Mouse (Mus musculus): ENCODE data around the gene Rdh8.
"Not testable (repeated sequence)": the region's sequence is repeated elsewhere in the genome, so short reads cannot be mapped to it uniquely, and the experiment has no call there.

The Rdh8 gene

DNA sequence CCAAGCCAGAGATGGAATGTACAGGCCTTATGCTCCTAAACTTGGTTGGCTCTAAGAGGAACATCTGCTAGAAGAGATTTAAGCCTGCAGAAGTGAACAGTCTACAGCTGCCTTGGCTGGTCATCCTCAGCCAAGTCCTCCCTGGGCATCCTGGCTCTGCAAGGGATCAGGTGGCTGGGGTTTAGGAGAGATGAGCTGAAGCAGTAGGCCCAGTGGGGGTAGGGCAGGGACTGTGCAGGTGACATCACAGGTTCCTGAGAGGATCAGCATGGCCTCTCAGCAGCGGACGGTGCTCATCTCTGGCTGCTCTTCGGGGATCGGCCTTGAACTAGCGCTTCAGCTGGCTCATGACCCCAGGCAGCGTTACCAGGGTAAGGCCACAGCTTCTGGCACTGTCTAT lies at the start of gene Rdh8:
Gene Rdh8 (plus strand): TSS at position 268 of the 400 bp plus-strand sequence.
- no peak for DNase-seq

DNA sequence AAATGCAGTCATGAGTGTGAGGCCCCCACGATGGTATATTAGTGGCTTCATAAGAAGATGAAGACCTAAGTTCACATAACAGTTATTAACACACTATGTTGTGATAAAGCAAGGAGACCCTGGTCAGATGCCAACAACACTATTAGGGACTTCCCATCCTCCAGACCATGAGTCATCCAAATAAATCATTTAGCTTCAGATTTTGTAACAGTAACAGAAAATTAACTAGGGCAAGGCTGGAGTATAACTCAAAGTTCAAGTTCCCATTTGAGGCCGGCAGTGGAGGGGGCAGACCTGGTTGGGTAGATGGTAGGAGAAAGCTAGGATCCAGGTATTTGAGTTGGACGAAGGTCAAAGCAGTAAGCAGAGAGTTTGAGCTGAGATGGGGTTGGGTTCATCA lies 37.0 kb upstream of the Rdh8 start:
- DNase-seq, result no peak

DNA sequence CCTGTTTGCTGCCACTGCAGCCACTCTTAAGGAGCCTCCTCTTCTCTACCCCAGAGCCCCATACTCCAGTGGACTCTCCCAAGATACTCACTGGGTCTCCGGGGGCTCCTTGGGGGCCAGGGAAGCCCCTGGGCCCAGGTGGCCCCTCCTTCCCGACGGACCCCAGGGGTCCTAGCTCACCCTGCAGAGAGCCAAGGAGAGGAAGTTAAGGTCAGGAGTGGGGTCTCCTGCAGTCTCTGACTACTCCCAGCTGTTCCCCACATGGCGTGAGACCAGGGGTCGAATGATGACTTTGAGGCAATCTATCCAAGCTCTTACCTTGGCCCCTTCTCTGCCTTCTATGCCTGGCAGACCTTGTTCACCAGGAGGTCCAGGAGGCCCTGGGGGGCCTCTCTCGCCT lies 33.2 kb upstream of the Rdh8 start:
- no peak for DNase-seq

DNA sequence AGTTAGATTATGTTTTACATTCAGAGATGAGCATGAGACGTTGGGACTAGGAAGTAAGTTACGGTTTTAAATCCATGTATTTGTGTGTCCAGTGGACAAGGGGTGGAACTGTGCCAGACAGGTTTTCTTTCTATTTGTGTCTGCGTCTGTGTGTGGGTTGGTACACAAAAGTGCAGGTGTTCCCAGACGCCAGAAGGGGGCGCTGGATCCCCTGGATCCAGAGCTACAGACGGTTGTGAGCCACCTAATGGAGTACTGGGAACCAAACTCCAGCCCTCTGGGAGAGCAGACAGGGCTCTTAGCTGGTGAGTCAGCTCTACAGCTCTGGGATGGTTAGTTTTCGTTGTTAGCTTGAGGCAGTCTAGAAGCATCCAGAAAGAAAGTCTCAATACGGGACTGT lies 30.3 kb upstream of the Rdh8 start:
- no peak for DNase-seq

DNA sequence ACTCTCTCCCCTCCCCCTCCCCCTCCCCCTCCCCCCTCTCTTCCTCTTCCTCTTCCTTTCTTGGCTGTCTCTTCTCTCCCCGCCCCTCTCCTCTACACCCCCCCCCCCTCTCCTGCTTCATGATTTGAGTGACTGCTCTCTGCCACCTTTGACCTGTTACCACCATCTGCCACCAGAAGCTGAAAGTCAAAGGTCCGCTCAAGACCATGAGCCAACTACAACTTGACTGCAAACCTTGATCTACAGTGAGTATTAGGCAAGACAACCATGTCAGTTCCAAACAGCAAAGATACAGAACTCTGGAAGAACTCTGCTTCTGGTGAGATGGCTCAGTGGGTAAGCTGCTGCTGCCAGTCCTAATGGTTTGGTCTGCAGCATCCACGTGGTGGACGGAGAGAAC lies 28.7 kb upstream of the Rdh8 start:
- no peak for DNase-seq

DNA sequence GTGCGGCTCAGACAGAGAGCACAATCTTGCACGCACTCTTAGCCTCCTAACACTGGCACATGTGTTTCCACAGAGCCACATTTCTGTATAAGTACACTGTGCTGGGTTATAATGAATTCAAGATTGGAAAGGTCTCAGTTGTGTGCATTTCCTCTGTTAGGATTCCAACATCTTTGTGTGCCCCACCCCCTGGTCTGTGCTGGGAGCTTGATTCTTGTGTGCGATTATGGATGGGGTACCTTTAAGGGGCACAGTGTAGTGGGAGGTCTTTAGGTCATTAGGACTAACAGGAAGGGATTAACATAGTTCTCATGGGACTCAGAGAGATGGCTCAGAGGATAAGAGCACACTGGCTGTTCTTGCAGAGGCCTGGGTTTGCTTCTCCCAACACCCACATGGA lies 28.0 kb upstream of the Rdh8 start:
- DNase-seq, result no peak

DNA sequence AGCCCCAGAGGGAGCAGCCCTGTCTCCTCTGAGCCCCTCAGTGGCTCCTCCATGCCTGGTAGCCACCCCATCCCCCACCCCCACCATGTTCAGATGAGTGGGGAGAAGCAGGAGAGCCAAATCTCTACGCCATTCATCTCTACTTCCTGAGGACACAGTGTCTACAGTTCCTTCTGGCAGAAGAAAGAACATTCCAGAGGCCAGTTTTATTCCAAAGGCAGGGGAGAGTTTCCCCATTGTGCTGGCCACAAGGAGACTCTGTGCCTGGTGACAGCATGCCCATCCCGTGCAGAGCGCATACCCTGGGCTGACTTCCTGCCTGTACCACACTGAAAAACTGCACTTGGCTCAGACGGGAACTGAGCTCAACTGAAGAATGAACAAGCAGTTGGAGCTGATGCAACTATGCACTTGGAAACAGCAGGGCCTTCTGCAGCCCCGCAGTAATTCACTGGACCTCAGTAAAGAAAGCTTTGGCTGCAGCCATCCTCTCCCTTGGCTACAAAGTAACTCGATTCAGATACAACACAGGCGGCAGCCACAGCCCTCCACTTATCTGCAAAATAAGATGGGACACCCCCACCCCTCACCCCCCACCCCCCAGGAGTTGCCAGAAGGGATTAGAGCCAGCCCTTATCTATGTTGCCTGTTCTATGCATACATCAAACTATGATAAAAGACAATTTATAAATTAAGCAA lies 24.0 kb upstream of the Rdh8 start:
- DNase-seq, result peak; percentile 59 to 72

DNA sequence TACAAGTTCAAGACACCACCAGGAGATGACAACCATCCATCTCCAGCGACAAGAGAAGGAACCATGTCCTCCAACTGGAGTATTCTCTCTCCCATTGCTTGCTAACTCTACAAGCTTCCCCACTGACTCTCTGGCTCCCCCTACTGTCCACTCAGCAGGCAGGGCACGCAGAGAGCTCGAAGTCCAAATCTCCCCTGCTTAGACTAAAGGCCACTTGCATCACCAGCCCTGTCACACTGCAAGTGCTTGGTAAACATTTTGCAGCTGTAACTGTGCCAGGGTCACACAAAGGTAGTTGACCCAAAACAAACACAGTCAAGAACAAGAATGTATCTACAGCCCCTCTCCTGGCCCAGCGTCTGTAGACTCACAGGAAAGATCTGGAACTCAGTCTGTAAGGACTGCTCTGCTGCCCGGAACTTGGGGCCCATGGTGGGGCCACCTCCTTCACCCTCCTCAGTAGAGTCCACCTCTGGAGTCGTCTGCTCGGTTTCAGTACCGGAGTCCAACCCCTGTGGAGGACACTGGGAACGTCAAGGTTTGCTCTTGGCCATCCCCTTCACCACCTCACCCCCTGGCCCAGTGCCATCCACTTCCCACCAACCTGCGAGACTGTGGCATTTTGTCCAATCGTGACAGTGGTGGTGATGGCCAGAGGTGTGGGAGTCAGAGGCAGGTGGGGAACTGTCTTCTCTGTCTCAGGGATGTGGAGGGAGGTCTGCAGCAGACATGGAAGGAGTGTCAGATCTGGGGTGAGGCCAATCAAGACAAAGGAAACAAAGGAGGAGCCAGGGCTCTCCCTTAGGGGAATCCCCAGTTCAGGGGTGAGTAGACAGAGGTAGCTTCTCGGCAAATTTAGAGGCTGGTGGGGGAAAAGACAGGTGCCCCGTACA lies 13.8 kb upstream of the Rdh8 start:
- peak; percentile 71 to 77 for DNase-seq

DNA sequence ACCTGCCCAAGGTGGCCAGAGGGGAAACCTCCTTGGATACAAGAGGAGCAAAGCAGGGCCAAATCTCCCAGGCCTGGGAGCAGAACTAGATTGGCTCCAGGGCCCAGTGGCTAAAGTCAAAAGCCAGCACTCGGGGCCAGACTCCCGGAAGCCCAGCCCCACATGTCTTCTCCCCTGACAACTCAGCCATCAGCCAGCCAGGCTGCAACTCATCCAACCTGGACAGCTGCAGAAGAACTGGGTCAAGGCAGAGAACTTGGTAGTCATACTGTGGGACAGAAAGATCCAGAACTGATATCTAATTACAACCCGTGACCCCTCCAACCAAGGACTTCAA lies 13.2 kb upstream of the Rdh8 start:
- no peak for DNase-seq

DNA sequence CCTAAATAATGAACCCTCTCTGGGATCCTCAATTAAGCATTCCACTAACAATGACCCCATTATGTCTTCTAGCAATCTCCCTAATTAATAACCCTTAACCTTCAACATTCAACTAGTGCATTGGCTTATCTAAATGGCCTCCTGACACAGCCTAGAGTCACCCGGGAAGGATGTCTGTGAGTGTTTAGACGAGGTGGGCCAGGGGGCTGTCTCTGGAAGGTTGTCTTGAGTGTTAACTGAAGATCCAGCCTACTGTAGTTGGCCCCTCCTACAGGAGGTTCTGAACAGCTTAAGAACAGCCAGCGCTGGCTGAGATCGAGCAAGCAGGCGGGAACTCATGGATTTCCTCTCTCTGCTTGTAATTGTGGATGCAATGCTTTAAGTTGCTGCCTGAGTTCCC lies 12.6 kb upstream of the Rdh8 start:
- no peak for DNase-seq

DNA sequence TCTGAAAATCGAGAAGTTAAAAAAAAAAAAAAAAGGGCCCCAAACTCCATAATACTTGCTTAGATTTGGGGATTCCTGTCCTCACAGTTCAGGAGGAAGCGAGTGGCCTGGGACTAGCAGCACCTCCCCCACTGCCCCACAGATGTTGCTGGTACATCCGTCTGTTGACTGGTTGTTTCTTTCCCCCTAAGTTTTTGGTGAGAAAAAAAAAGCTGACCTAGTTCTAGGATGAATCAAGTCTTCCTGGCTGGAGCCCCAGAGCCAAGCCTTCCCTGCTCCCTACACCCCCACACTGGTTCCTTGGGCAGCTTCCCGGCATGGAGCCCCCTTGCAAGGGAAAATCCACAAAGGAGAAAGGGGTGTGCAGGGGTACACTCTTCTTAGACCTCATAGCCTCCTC lies 8.0 kb upstream of the Rdh8 start:
- DNase-seq, result no peak

DNA sequence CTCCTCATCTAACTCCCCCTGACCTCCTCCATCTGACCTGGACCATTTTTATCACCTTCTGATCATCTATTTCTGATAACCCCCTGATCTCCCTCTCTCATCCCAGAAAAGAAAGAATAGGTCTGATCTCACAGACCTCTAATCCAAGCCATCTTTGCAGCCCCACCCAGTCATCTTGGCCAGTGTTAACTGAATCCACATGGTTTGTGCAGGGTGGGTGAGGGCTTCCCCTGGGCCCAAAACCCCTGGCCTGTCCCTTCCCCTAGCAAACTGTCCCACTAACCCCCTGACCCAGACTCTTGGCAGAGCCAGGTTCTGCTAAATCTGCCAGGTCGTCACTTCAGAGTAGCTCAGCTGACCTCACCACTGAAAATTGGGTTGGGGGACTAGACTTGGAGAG lies 7.5 kb upstream of the Rdh8 start:
- no peak for DNase-seq

DNA sequence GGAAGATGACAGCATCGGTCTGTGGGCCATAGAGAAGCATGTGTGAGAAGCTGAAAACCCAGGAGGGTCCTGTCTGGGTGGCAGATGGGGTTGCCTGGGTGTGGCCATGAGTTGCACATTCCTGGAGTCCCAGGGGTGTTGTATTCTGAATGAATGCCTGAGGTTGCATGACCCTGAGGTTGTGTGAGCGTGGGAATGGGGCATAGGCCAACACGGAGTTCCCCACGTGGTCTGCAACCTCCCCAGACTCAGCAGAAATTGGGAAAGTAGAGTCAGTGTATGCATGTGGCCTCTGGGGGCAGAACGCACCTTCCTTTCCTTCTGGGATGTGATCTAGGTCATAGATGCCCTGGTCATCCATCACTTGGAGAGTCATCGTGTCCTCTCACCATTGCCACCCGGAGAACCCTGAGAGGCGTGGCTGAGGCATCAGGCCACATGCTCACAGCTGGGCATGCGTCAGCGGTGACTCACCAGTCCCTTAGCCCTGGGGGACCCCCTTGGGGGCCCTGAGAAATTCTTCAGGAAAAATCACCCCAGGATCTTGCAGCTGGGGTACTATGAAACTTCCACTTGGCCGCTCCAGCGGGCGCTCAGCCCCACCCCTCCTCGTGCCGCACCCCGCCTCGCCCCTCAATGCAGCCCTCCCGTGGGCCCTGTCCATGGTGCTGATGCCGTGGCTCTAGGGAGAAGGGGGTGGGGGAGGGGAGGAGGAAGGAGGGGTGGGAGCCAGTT lies 5.6 kb upstream of the Rdh8 start:
- DNase-seq, result peak in 1 of 2 experiments; percentile 24

DNA sequence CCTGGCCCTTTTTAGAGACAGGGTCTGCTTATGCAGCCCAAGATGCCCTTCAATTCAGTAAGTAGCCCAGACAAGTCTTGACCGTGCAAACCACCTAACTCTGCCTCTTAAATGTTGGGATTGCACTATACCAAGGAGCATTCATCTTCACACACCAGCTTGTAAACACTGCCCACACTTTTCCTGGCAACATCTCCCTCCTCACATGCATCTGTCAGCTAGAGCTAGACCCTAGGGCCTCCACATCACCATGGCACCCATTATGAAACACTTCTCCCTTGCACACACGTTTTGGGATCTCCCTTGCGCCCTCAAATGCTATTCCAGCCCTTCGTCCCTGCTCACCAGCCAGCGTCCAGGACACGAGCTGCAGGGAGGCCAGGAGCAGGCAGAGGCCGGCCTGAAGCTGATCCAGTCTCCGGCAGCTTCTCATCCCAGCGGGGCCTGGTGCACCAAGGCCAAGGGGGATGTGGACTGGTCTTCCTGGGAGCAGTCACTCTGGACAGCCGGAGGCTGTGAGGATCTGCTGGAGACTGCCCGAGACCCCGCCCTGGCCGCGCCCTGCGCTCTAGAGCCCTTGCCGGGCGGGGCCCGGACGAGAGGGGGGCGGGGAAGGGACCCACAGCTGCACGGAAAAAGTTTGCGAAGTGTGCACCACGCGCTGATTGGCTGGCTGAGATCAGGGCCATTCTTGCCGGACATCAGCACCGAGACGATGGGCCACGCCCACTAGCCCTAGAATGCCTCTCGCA lies 3.6 kb upstream of the Rdh8 start, which contains the start of gene Col5a3:
Gene Col5a3 (minus strand): TSS at position 547 of the 752 bp plus-strand sequence.
- peak in 1 of 2 experiments; percentile 22 for DNase-seq

DNA sequence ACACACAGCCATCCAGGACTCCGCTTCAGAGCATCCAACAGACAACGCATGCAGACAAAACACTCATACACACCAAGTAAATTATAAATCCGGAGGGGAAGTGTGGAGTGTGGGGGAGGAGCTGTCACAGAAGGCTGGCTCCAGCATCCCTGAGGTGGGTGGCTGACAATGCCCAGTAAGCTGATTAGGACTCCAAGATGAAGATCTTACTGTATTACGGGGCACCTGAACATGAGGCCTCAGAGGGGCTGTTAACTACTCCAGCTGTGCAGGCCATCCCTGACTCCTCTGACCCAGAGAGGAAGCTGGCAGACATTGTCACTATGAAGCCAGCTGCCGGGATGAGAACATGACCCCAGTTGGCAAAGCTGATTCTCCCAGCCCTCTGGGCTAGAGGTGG lies 1.7 kb downstream of the Rdh8 start:
- DNase-seq, result no peak

DNA sequence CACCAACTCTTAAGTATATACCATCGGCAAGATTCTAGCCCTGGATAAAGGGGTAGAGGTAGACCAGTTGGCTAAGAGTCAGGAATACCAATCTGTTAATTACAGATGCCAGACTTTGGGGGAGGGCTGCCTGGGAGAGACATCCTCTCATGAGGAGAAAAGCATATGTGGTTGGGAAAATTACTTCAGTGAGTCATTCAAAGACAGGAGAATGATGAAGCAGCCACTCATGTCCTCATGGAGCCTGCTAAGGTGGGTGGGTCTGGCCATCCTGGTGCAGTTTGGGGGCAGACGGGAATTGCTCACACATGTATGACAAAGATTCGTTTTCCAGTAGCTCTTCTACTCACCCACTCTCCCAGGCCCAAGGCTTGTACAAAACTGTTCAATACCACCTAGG lies 4.5 kb downstream of the Rdh8 start:
- DNase-seq, result no peak

DNA sequence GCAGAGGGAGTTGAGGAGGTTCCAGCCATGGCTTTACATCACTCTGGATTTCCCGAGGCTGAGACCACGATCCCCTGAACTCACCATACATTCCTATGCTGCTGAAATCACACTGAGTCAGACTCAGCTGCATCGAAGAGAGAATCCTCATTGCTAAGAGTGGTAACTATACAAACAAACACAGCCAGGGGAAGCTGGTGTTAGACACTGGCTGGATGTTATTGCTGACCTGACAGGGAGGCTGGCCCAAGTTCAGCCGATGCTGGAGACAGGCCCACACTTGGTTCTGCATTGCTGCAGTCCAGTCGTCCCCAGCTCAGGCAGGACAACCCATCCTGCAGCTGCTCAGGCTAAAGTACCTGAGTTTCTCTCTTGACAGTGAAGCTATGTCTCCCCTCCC lies 7.5 kb downstream of the Rdh8 start:
- DNase-seq, result no peak

DNA sequence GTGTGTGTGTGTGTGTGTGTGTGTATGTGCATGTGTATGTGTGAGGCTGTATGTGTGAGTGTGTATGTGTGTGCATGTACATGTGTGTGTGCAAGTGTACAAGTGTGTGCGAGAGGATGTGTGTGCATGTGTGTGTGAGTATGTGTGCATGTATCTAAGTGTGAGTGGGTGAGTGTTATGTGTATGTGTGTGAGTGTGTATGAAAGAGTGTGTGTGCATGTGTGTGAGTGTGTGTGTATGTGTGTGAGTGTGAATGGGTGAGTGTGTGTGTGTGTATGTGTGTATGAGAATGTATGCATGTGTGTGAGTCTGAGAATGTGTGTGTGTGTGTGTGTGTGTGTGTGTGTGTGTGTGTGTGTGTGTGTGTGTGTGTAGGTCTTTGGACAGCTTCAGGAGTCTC lies 9.8 kb downstream of the Rdh8 start:
- no peak for DNase-seq

DNA sequence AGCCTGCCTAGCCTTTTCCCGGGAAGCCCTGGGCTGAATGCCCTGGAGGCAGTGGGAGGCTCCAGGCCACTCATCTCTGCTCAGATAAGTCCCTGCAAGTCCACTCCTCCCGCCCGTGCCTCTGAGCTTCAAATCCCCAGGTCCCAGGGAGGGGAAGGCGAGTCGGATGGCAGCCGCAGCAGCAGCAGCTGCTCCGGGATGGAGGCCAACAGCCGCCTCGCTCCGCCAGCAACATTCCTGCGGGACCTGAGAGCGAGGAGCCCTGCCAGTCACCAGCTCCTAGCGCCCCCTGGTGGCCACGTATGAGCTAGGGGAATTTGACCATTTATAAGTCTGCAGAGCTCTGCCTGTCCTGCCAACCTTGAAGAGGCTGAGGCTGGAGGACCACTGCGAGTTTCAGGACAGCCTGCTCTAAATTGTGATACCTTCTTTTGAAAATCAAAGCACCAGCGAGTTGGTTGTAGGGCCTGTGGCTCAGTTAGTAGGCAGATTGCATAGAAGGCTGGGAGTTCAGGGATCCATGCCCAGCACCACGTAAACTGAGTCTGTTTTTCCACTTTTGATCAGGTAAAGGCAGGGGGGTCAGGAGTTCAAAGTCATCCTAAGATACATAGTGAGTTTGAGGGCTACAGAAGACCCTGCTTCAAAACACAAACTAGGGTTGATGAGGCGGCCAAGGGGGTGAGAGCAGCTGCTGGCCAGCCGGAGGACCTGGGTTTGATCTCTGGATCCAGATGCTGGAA lies 12.8 kb downstream of the Rdh8 start:
- peak; percentile 99 to 100 for DNase-seq

DNA sequence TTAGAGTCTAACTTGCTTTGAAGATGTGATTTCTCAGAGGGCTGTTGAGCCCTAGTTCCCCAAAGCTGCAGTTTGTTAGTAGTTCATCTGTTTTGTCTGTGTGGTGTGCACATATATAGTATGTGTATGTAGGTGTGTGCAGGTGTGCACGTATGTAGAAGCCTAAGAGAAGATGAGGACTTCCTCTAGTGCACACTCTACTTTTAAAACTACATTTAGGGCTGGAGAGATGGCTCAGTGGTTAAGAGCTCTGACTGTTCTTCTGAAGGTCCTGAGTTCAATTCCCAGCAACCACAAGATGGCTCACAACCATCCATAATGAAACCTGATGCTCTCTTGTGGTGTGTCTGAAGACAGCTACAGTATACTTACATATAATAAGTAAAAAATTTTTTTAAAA lies 16.6 kb downstream of the Rdh8 start:
- DNase-seq, result no peak

DNA sequence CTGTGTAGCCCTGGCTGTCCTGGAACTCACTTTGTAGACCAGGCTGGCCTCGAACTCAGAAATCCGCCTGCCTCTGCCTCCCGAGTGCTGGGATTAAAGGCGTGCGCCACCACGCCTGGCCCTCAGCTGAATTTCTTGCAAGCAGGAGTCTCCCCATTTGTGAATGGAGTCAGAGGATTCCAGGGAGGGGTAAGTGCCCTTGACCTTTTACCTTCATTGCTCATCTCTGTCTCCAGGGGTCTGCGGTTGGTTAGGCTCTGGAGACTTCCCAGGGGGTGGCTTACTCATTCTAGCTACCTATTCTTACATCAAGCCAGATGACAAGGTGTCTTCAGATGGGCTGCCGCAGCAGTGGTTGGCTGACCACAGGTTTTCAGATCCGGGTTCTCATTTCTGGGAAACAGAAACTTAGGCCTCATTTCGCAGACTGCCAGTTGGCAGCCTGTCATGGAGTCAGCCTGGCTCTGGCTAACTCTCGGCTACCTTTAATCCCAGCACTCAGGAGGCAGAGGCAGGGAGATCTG lies 17.2 kb downstream of the Rdh8 start:
- DNase-seq, result not testable (repeated sequence)
